Mouse (Mus musculus): Measurements from ENCODE around the gene Cpa4. TPM values are rescaled to one million over a fixed set of nuclear protein-coding genes. Genes with fewer than 3 reads are reported as not detected.

The Cpa4 gene
- polyA plus RNA-seq, 1 experiment from 2014 or later, result 1.7 TPM

GRCm38 (mm10) chr6:30541009-30541799 is 27.0 kb upstream of the Cpa4 start, which contains the start of gene Cpa2:
TSS of gene Cpa2 (plus strand) at chr6:30541582.
- DNase-seq (ENCODE audit: low spot score) (no peak), ATAC-seq (ENCODE audit: insufficient number of reproducible peaks, low FRiP score, low TSS enrichment, low read depth) (no peak)
- Histone ChIP-seq H3K4me1 (ENCODE audit: control insufficient read depth, insufficient read depth, low read length) (peaks cover 54% of the 10 kb centered on the region), H3K4me2 (ENCODE audit: low read depth, severe bottlenecking) (no peak within 1 kb of the TSS), H3K27ac (replicated peaks; ENCODE audit: low read depth, low read length) (peak within 1 kb of the TSS; percentile 96), H3K9me3 (ENCODE audit: control insufficient read depth, low read length) (no peaks in the 10 kb centered on the region), H3K27me3 (ENCODE audit: control insufficient read depth, insufficient read depth, low read length) (no peaks in the 10 kb centered on the region), H3K9ac (ENCODE audit: low read length) (no peak within 1 kb of the TSS; the same call in 1 of the 2 replicates), H3K36me3 (ENCODE audit: control insufficient read depth, insufficient read depth, low read length) (no peaks in the 10 kb centered on the region), H3K4me3 (ENCODE audit: low read depth, low read length) (no peak within 1 kb of the TSS)
- WGBS, result 42% methylated on average over 11 of the region's 11 CpGs

GRCm38 (mm10) chr6:30542277-30542676 is 25.9 kb upstream of the Cpa4 start:
- Histone ChIP-seq H3K4me2 (ENCODE audit: low read depth, severe bottlenecking) (no peak overlapping the region), H3K4me1 (ENCODE audit: control insufficient read depth, insufficient read depth, low read length) (peaks cover 63% of the 10 kb centered on the region), H3K27ac (replicated peaks; ENCODE audit: low read depth, low read length) (peak overlapping the region; percentile 96), H3K27me3 (ENCODE audit: control insufficient read depth, insufficient read depth, low read length) (no peaks in the 10 kb centered on the region), H3K4me3 (ENCODE audit: low read depth, low read length) (no peak overlapping the region), H3K36me3 (ENCODE audit: control insufficient read depth, insufficient read depth, low read length) (no peaks in the 10 kb centered on the region), H3K9ac (ENCODE audit: low read length) (no peak overlapping the region; the same call in 1 of the 2 replicates), H3K9me3 (ENCODE audit: control insufficient read depth, low read length) (no peaks in the 10 kb centered on the region)
- WGBS, result 26% methylated on average over 6 of the region's 6 CpGs
- DNase-seq (ENCODE audit: low spot score) (no peak), ATAC-seq (ENCODE audit: insufficient number of reproducible peaks, low FRiP score, low TSS enrichment, low read depth) (no peak)

GRCm38 (mm10) chr6:30543077-30543476 is 25.1 kb upstream of the Cpa4 start:
- H3K9ac ChIP-seq (ENCODE audit: low read length), result peak overlapping the region; percentile 31; the same call in 1 of the 2 replicates
- ATAC-seq (ENCODE audit: insufficient number of reproducible peaks, low FRiP score, low TSS enrichment, low read depth), result no peak
- no peak overlapping the region for H3K4me3 ChIP-seq (ENCODE audit: low read depth, low read length)

DNA sequence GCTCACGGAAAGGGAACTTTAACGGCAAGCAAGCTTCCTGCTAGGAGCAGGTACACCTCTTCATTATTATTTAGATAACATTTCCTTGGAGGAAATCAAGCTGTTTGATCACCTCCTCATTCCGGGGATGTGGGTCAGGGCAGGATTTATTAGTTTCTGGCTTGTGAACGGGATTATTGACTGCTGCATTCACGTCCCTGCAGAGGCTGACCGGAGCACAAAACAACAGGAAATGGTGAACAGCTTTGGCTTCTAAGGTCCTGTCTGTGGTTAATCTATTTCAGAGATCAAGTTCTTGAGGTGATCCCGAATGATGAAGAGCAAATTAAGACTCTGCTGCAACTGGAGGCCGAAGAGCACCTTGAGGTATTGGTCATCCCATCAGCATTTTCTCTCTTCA is 24.3 kb upstream of the Cpa4 start:
- Histone ChIP-seq H3K9ac (ENCODE audit: low read length) (peak overlapping the region; percentile 52), H3K4me3 (ENCODE audit: low read depth, low read length) (peak overlapping the region; percentile 21), H3K36me3 (ENCODE audit: control insufficient read depth, insufficient read depth, low read length) (no peaks in the 10 kb centered on the region), H3K27me3 (ENCODE audit: control insufficient read depth, insufficient read depth, low read length) (no peaks in the 10 kb centered on the region), H3K9me3 (ENCODE audit: control insufficient read depth, low read length) (no peaks in the 10 kb centered on the region), H3K4me1 (ENCODE audit: control insufficient read depth, insufficient read depth, low read length) (peaks cover 63% of the 10 kb centered on the region), H3K27ac (replicated peaks; ENCODE audit: low read depth, low read length) (peak overlapping the region; percentile 96), H3K4me2 (ENCODE audit: low read depth, severe bottlenecking) (peak overlapping the region; percentile 44)
- DNase-seq (ENCODE audit: low spot score) (peak; percentile 72), ATAC-seq (ENCODE audit: insufficient number of reproducible peaks, low FRiP score, low TSS enrichment, low read depth) (no peak)
- WGBS, result 4% methylated on average over 8 of the region's 8 CpGs

More at GRCm38 (mm10) chr6:30543077-30543476, 25.1 kb upstream of the Cpa4 start:
- Histone ChIP-seq H3K36me3 (ENCODE audit: control insufficient read depth, insufficient read depth, low read length) (no peaks in the 10 kb centered on the region), H3K4me2 (ENCODE audit: low read depth, severe bottlenecking) (0 out of 2 replicates have a peak overlapping the region, but pooled peaks have one; percentile 44), H3K9me3 (ENCODE audit: control insufficient read depth, low read length) (no peaks in the 10 kb centered on the region), H3K27ac (replicated peaks; ENCODE audit: low read depth, low read length) (peak overlapping the region; percentile 96), H3K27me3 (ENCODE audit: control insufficient read depth, insufficient read depth, low read length) (no peaks in the 10 kb centered on the region), H3K4me1 (ENCODE audit: control insufficient read depth, insufficient read depth, low read length) (peaks cover 64% of the 10 kb centered on the region)
- DNase-seq (ENCODE audit: low spot score), result peak; percentile 64
- 10% methylated on average over 12 of the region's 12 CpGs for WGBS

DNA sequence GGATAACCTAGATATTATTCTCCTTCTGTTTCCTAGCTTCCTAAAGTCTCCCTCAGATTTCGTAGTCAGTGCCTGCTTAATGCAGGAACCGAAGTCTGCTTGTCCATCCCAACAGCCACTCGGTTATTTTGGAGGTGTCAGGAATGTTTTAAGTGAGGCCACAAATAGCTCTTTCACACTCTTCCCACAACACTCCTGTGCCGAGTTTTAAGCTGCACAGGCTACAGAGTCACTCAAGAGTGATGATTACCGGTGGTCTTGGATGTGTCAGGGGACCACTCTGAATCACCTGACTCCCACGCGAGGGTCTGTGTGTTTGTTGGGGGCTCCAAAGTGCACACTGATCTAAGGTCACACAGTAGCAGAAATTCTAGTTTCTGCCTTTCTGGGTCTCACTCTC is 22.5 kb upstream of the Cpa4 start:
- no peaks in the 10 kb centered on the region for H3K36me3 ChIP-seq (ENCODE audit: control insufficient read depth, insufficient read depth, low read length)
- H3K9ac ChIP-seq (ENCODE audit: low read length), result peak overlapping the region; percentile 52
- H3K9me3 ChIP-seq (ENCODE audit: control insufficient read depth, low read length), result no peaks in the 10 kb centered on the region
- DNase-seq (ENCODE audit: low spot score) (no peak), ATAC-seq (ENCODE audit: insufficient number of reproducible peaks, low FRiP score, low TSS enrichment, low read depth) (no peak)
- H3K27me3 ChIP-seq (ENCODE audit: control insufficient read depth, insufficient read depth, low read length), result no peaks in the 10 kb centered on the region
- H3K27ac ChIP-seq (replicated peaks; ENCODE audit: low read depth, low read length), result peak overlapping the region; percentile 96
- H3K4me1 ChIP-seq (ENCODE audit: control insufficient read depth, insufficient read depth, low read length), result peaks cover 72% of the 10 kb centered on the region
- peak overlapping the region; percentile 21 for H3K4me3 ChIP-seq (ENCODE audit: low read depth, low read length)
- H3K4me2 ChIP-seq (ENCODE audit: low read depth, severe bottlenecking), result peak overlapping the region; percentile 44
- WGBS, result 49% methylated on average over 7 of the region's 7 CpGs

GRCm38 (mm10) chr6:30546571-30547273 is 21.4 kb upstream of the Cpa4 start:
- Histone ChIP-seq H3K4me1 (ENCODE audit: control insufficient read depth, insufficient read depth, low read length) (peaks cover 71% of the 10 kb centered on the region), H3K36me3 (ENCODE audit: control insufficient read depth, insufficient read depth, low read length) (no peaks in the 10 kb centered on the region), H3K4me2 (ENCODE audit: low read depth, severe bottlenecking) (peak overlapping the region; percentile 44), H3K4me3 (ENCODE audit: low read depth, low read length) (no peak overlapping the region; the same call in 1 of the 2 replicates), H3K27ac (replicated peaks; ENCODE audit: low read depth, low read length) (peak overlapping the region; percentile 96), H3K9me3 (ENCODE audit: control insufficient read depth, low read length) (no peaks in the 10 kb centered on the region), H3K27me3 (ENCODE audit: control insufficient read depth, insufficient read depth, low read length) (no peaks in the 10 kb centered on the region), H3K9ac (ENCODE audit: low read length) (peak overlapping the region; percentile 69)
- WGBS, result 8% methylated on average over 17 of the region's 17 CpGs
- ATAC-seq (ENCODE audit: insufficient number of reproducible peaks, low FRiP score, low TSS enrichment, low read depth), result no peak
- peak; percentile 70 for DNase-seq (ENCODE audit: low spot score)

DNA sequence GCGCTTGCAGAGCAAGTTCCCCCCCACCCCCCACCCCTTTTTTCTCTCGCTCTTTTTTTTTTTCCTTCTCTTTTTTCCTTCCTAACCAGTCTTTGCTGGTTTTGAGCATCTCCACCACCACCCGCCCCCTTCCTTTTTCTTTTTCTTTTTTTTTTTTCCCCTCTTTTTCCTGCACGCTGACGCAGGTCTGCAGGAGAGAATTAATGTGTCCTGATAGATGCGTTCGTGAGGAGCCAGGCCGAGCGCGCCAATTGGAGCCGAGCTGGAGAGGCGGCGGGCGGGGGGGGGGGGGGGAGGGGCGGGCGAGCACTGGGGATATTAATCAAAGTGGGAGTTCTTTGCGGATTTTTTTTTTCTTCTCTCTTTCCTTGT is 20.9 kb upstream of the Cpa4 start:
- Histone ChIP-seq H3K36me3 (ENCODE audit: control insufficient read depth, insufficient read depth, low read length) (no peaks in the 10 kb centered on the region), H3K9me3 (ENCODE audit: control insufficient read depth, low read length) (no peaks in the 10 kb centered on the region), H3K4me1 (ENCODE audit: control insufficient read depth, insufficient read depth, low read length) (peaks cover 72% of the 10 kb centered on the region), H3K27ac (replicated peaks; ENCODE audit: low read depth, low read length) (peak overlapping the region; percentile 96), H3K9ac (ENCODE audit: low read length) (peak overlapping the region; percentile 69), H3K4me2 (ENCODE audit: low read depth, severe bottlenecking) (peak overlapping the region; percentile 44), H3K27me3 (ENCODE audit: control insufficient read depth, insufficient read depth, low read length) (no peaks in the 10 kb centered on the region), H3K4me3 (ENCODE audit: low read depth, low read length) (no peak overlapping the region; the same call in 1 of the 2 replicates)
- DNase-seq (ENCODE audit: low spot score) (no peak), ATAC-seq (ENCODE audit: insufficient number of reproducible peaks, low FRiP score, low TSS enrichment, low read depth) (no peak)
- 0% methylated on average over 17 of the region's 17 CpGs for WGBS

GRCm38 (mm10) chr6:30547656-30548306 is 20.4 kb upstream of the Cpa4 start:
- Histone ChIP-seq H3K4me3 (ENCODE audit: low read depth, low read length) (no peak overlapping the region), H3K9me3 (ENCODE audit: control insufficient read depth, low read length) (no peaks in the 10 kb centered on the region), H3K4me2 (ENCODE audit: low read depth, severe bottlenecking) (0 out of 2 replicates have a peak overlapping the region, but pooled peaks have one; percentile 44), H3K27me3 (ENCODE audit: control insufficient read depth, insufficient read depth, low read length) (no peaks in the 10 kb centered on the region), H3K9ac (ENCODE audit: low read length) (no peak overlapping the region; the same call in 1 of the 2 replicates), H3K27ac (replicated peaks; ENCODE audit: low read depth, low read length) (peak overlapping the region; percentile 96), H3K4me1 (ENCODE audit: control insufficient read depth, insufficient read depth, low read length) (peaks cover 68% of the 10 kb centered on the region), H3K36me3 (ENCODE audit: control insufficient read depth, insufficient read depth, low read length) (no peaks in the 10 kb centered on the region)
- WGBS, result 20% methylated on average over 9 of the region's 9 CpGs
- ATAC-seq (ENCODE audit: insufficient number of reproducible peaks, low FRiP score, low TSS enrichment, low read depth) (no peak), DNase-seq (ENCODE audit: low spot score) (no peak)

All from limb, embryonic 11.5 days (tissue).